Mouse (Mus musculus): ENCODE results near the gene Fibcd1.

The Fibcd1 gene

GRCm38 (mm10) chr2:31810444-31810843 is 35.4 kb downstream of the Fibcd1 start, which contains the start of gene Qrfp:
Gene Qrfp, minus strand, starts transcription at chr2:31810580.
- no peak for DNase-seq

GRCm38 (mm10) chr2:31809358-31809740 is 36.5 kb downstream of the Fibcd1 start:
- DNase-seq: no peak

- DNase-seq: peak; percentile 47 to 69
Measured at GRCm38 (mm10) chr2:31808410-31809357, 37.1 kb downstream of the Fibcd1 start.

- no peak for DNase-seq
Measured at GRCm38 (mm10) chr2:31806639-31807382, 39.0 kb downstream of the Fibcd1 start.

- peak; percentile 37 to 42 for DNase-seq
Measured at GRCm38 (mm10) chr2:31803480-31803879, 42.3 kb downstream of the Fibcd1 start.

- no peak for DNase-seq
Measured at GRCm38 (mm10) chr2:31802811-31803210, 43.0 kb downstream of the Fibcd1 start.

- no peak for DNase-seq
Measured at GRCm38 (mm10) chr2:31801416-31801815, 44.4 kb downstream of the Fibcd1 start.

- DNase-seq: no peak
Measured at GRCm38 (mm10) chr2:31796943-31797342, 48.9 kb downstream of the Fibcd1 start.

GRCm38 (mm10) chr2:31792611-31793010 is 53.2 kb downstream of the Fibcd1 start:
- DNase-seq: no peak

GRCm38 (mm10) chr2:31791260-31791659 is 54.5 kb downstream of the Fibcd1 start:
- DNase-seq: peak in 1 of 2 experiments; percentile 32

GRCm38 (mm10) chr2:31790728-31791251 is 55.0 kb downstream of the Fibcd1 start:
- DNase-seq: peak; percentile 39 to 53

GRCm38 (mm10) chr2:31789215-31789614 is 56.6 kb downstream of the Fibcd1 start:
- no peak for DNase-seq

- no peak for DNase-seq
Measured at GRCm38 (mm10) chr2:31788227-31788626, 57.6 kb downstream of the Fibcd1 start.

GRCm38 (mm10) chr2:31787029-31787428 is 58.8 kb downstream of the Fibcd1 start:
- DNase-seq: peak; percentile 70 to 93

- DNase-seq: peak; percentile 88 to 91
Measured at GRCm38 (mm10) chr2:31785074-31785473, 60.7 kb downstream of the Fibcd1 start.

- DNase-seq: peak; percentile 62 to 74
Measured at GRCm38 (mm10) chr2:31782958-31783602, 62.7 kb downstream of the Fibcd1 start.

GRCm38 (mm10) chr2:31779258-31779657 is 66.5 kb downstream of the Fibcd1 start:
- no peak for DNase-seq

- no peak for DNase-seq
Measured at GRCm38 (mm10) chr2:31776479-31776878, 69.3 kb downstream of the Fibcd1 start.

- DNase-seq: peak; percentile 80 to 92
Measured at GRCm38 (mm10) chr2:31770781-31771441, 74.9 kb downstream of the Fibcd1 start.

- DNase-seq: peak; percentile 84 to 87
Measured at GRCm38 (mm10) chr2:31769631-31770111, 76.1 kb downstream of the Fibcd1 start.

GRCm38 (mm10) chr2:31769115-31769514 is 76.7 kb downstream of the Fibcd1 start:
- DNase-seq: no peak

GRCm38 (mm10) chr2:31767815-31768214 is 78.0 kb downstream of the Fibcd1 start:
- no peak for DNase-seq
